Mouse (Mus musculus) midbrain, embryonic 12.5 days (tissue): Measurements from ENCODE around the gene Mapk11. TPM values are rescaled to one million over a fixed set of nuclear protein-coding genes. Genes with fewer than 3 reads are reported as not detected.

Experiments used
- ATAC-seq: fragments of 200-750 bp; cut with Nextera tagmentation; 2 replicates; pipeline ENCODE4 v1.8.0; 2017; ENCODE audit warnings: low read depth, moderate TSS enrichment, moderate library complexity; ENCODE audit not compliant: low FRiP score
- H3K27ac ChIP-seq: fragments of 300-500 bp; sonication (generic); replicated peaks from 2 replicates; pipeline ENCODE4 v1.5.1; 2016; ENCODE audit warnings: mild to moderate bottlenecking
- H3K27me3 ChIP-seq: fragments of 300-500 bp; sonication (generic); 2 replicates; pipeline ENCODE4 v1.6.1; 2016; ENCODE audit warnings: mild to moderate bottlenecking
- H3K36me3 ChIP-seq: fragments of 300-500 bp; sonication (generic); 2 replicates; pipeline ENCODE4 v1.6.1; 2016
- H3K4me1 ChIP-seq: fragments of 300-500 bp; sonication (generic); 2 replicates; pipeline ENCODE4 v1.6.1; 2016
- H3K4me2 ChIP-seq: fragments of 300-500 bp; sonication (generic); replicated peaks from 2 replicates; pipeline ENCODE4 v1.6.1; 2016; ENCODE audit warnings: mild to moderate bottlenecking, moderate library complexity
- H3K4me3 ChIP-seq: fragments of 300-500 bp; sonication (generic); 2 replicates; pipeline ENCODE4 v1.5.1; 2016; ENCODE audit warnings: mild to moderate bottlenecking
- H3K9ac ChIP-seq: fragments of 300-500 bp; sonication (generic); replicated peaks from 2 replicates; pipeline ENCODE4 v1.6.1; 2016; ENCODE audit warnings: mild to moderate bottlenecking, moderate library complexity
- H3K9me3 ChIP-seq: fragments of 300-500 bp; sonication (generic); 2 replicates; pipeline ENCODE4 v1.6.1; 2016; ENCODE audit warnings: mild to moderate bottlenecking
- WGBS: fragments of 180-500 bp; shearing (Covaris S2); methylation state at CpG from one replicate; pipeline ENCODE4 v1.1.7; 2016; 5-methylcytosine and 5-hydroxymethylcytosine counted together
- polyA plus RNA-seq: library from polyadenylated mRNA; unstranded; fragments of >200 nt; fragmentation: Nextera tagmentation; extraction: Ambion mirVana; gene quantifications from 2 replicates; pipeline ENCODE4 v1.2.1, GENCODE M21; 2016

Gene Mapk11
- polyA plus RNA-seq, 1 experiment from 2014 or later, result 45.7 TPM

GRCm38 (mm10) chr15:89138046-89138405 lies 11.4 kb downstream of the Mapk11 start:
- 0 out of 2 replicates have a peak overlapping the region, but pooled peaks have one; percentile 1 for H3K4me3 ChIP-seq
- H3K9ac ChIP-seq, result no peak overlapping the region
- WGBS, result 90% methylated on average over 7 of the region's 7 CpGs
- no peak for ATAC-seq
- no peak overlapping the region for H3K4me2 ChIP-seq
- peaks cover 30% of the 10 kb centered on the region for H3K4me1 ChIP-seq
- no peaks in the 10 kb centered on the region for H3K9me3 ChIP-seq
- H3K36me3 ChIP-seq, result peaks cover 9% of the 10 kb centered on the region; the same call in 1 of the 2 replicates
- no peak overlapping the region for H3K27ac ChIP-seq
- H3K27me3 ChIP-seq, result peaks cover 26% of the 10 kb centered on the region

- Histone ChIP-seq H3K4me2 (no peak overlapping the region), H3K36me3 (peaks cover 7% of the 10 kb centered on the region), H3K27me3 (peaks cover 22% of the 10 kb centered on the region), H3K4me3 (no peak overlapping the region), H3K9me3 (no peaks in the 10 kb centered on the region), H3K9ac (no peak overlapping the region), H3K4me1 (peaks cover 30% of the 10 kb centered on the region), H3K27ac (no peak overlapping the region)
- 73% methylated on average over 11 of the region's 11 CpGs for WGBS
- ATAC-seq, result no peak
Observed at GRCm38 (mm10) chr15:89137378-89138045, 11.9 kb downstream of the Mapk11 start.

- Histone ChIP-seq H3K4me1 (peaks cover 30% of the 10 kb centered on the region), H3K27me3 (peaks cover 16% of the 10 kb centered on the region), H3K9ac (no peak overlapping the region), H3K4me3 (no peak overlapping the region), H3K36me3 (peaks cover 15% of the 10 kb centered on the region; the same call in 1 of the 2 replicates), H3K27ac (no peak overlapping the region), H3K4me2 (no peak overlapping the region), H3K9me3 (no peaks in the 10 kb centered on the region)
- no peak for ATAC-seq
- WGBS, result 94% methylated on average over 5 of the region's 5 CpGs
Observed at GRCm38 (mm10) chr15:89136461-89137155, 12.8 kb downstream of the Mapk11 start.

- no peak overlapping the region for H3K9ac ChIP-seq
- peaks cover 16% of the 10 kb centered on the region for H3K4me1 ChIP-seq
- H3K27me3 ChIP-seq, result no peaks in the 10 kb centered on the region
- H3K4me2 ChIP-seq, result no peak overlapping the region
- no peak overlapping the region for H3K4me3 ChIP-seq
- no peaks in the 10 kb centered on the region for H3K9me3 ChIP-seq
- peaks cover 27% of the 10 kb centered on the region; the same call in 1 of the 2 replicates for H3K36me3 ChIP-seq
- ATAC-seq, result no peak
- 85% methylated on average over 3 of the region's 3 CpGs for whole genome bisulfite sequencing
- H3K27ac ChIP-seq, result no peak overlapping the region
Observed at GRCm38 (mm10) chr15:89131316-89131715, 18.1 kb downstream of the Mapk11 start.

GRCm38 (mm10) chr15:89130245-89130644 lies 19.2 kb downstream of the Mapk11 start:
- Histone ChIP-seq H3K4me3 (no peak overlapping the region), H3K27ac (no peak overlapping the region), H3K27me3 (no peaks in the 10 kb centered on the region), H3K4me1 (peaks cover 16% of the 10 kb centered on the region), H3K4me2 (no peak overlapping the region), H3K36me3 (peaks cover 28% of the 10 kb centered on the region; the same call in 1 of the 2 replicates), H3K9ac (no peak overlapping the region), H3K9me3 (no peaks in the 10 kb centered on the region)
- ATAC-seq, result no peak

GRCm38 (mm10) chr15:89128382-89129350 lies 20.8 kb downstream of the Mapk11 start, which contains the start of gene Hdac10:
TSS of gene Hdac10 (minus strand) at chr15:89128700.
- peak; percentile 84 for ATAC-seq
- Histone ChIP-seq H3K36me3 (peaks cover 26% of the 10 kb centered on the region; the same call in 1 of the 2 replicates), H3K27ac (peak within 1 kb of the TSS; percentile 76), H3K9me3 (no peaks in the 10 kb centered on the region), H3K27me3 (no peaks in the 10 kb centered on the region), H3K4me3 (peak within 1 kb of the TSS; percentile 60), H3K4me1 (peaks cover 20% of the 10 kb centered on the region), H3K4me2 (peak within 1 kb of the TSS; percentile 81), H3K9ac (peak within 1 kb of the TSS; percentile 72)
- whole genome bisulfite sequencing, result 3% methylated on average over 36 of the region's 36 CpGs

- ATAC-seq, result no peak
- H3K4me2 ChIP-seq, result peak overlapping the region; percentile 81
- no peaks in the 10 kb centered on the region for H3K9me3 ChIP-seq
- H3K4me1 ChIP-seq, result peaks cover 25% of the 10 kb centered on the region
- 87% methylated on average over 8 of the region's 8 CpGs for WGBS
- no peaks in the 10 kb centered on the region for H3K27me3 ChIP-seq
- H3K36me3 ChIP-seq, result peaks cover 23% of the 10 kb centered on the region; the same call in 1 of the 2 replicates
- H3K4me3 ChIP-seq, result peak overlapping the region; percentile 60
- peak overlapping the region; percentile 72 for H3K9ac ChIP-seq
- H3K27ac ChIP-seq, result no peak overlapping the region
Observed at GRCm38 (mm10) chr15:89127364-89127940, 22.0 kb downstream of the Mapk11 start.

- H3K27me3 ChIP-seq, result no peaks in the 10 kb centered on the region
- peaks cover 33% of the 10 kb centered on the region for H3K4me1 ChIP-seq
- no peak overlapping the region for H3K4me3 ChIP-seq
- 84% methylated on average over 8 of the region's 8 CpGs for WGBS
- H3K27ac ChIP-seq, result no peak overlapping the region
- H3K4me2 ChIP-seq, result no peak overlapping the region
- H3K9me3 ChIP-seq, result no peaks in the 10 kb centered on the region
- no peak for ATAC-seq
- H3K36me3 ChIP-seq, result peaks cover 15% of the 10 kb centered on the region; the same call in 1 of the 2 replicates
- no peak overlapping the region for H3K9ac ChIP-seq
Observed at GRCm38 (mm10) chr15:89126622-89127021, 22.8 kb downstream of the Mapk11 start.

- Histone ChIP-seq H3K27ac (no peak overlapping the region), H3K9me3 (no peaks in the 10 kb centered on the region), H3K36me3 (peaks cover 7% of the 10 kb centered on the region; the same call in 1 of the 2 replicates), H3K9ac (no peak overlapping the region), H3K27me3 (no peaks in the 10 kb centered on the region), H3K4me3 (no peak overlapping the region), H3K4me2 (no peak overlapping the region), H3K4me1 (peaks cover 46% of the 10 kb centered on the region)
- no peak for ATAC-seq
- 91% methylated on average over 9 of the region's 9 CpGs for WGBS
Observed at GRCm38 (mm10) chr15:89125351-89125750, 24.1 kb downstream of the Mapk11 start.

- Histone ChIP-seq H3K4me2 (no peak overlapping the region), H3K4me3 (no peak overlapping the region)
Observed at GRCm38 (mm10) chr15:89124312-89124711, 25.1 kb downstream of the Mapk11 start.

GRCm38 (mm10) chr15:89123595-89123994 lies 25.8 kb downstream of the Mapk11 start:
- H3K4me3 ChIP-seq, result peak overlapping the region; percentile 90
- H3K27ac ChIP-seq, result peak overlapping the region; percentile 78
- no peak for ATAC-seq
- no peaks in the 10 kb centered on the region for H3K9me3 ChIP-seq
- H3K4me2 ChIP-seq, result peak overlapping the region; percentile 98
- H3K36me3 ChIP-seq, result peaks cover 19% of the 10 kb centered on the region
- H3K27me3 ChIP-seq, result no peaks in the 10 kb centered on the region
- peaks cover 50% of the 10 kb centered on the region for H3K4me1 ChIP-seq
- peak overlapping the region; percentile 87 for H3K9ac ChIP-seq
- 29% methylated on average over 11 of the region's 11 CpGs for WGBS

More at GRCm38 (mm10) chr15:89124312-89124711, 25.1 kb downstream of the Mapk11 start:
- peak overlapping the region; percentile 87 for H3K9ac ChIP-seq
- WGBS, result 90% methylated on average over 3 of the region's 3 CpGs
- H3K36me3 ChIP-seq, result peaks cover 14% of the 10 kb centered on the region
- ATAC-seq, result no peak
- H3K27ac ChIP-seq, result no peak overlapping the region
- no peaks in the 10 kb centered on the region for H3K27me3 ChIP-seq
- peaks cover 54% of the 10 kb centered on the region for H3K4me1 ChIP-seq
- H3K9me3 ChIP-seq, result no peaks in the 10 kb centered on the region
